ENCODE assay signal across 16 mouse cellular contexts in genomic region chr5:140801782-140802181, GRCm38 (mm10).
"Had no signal": no experiment of that assay in that cellular context is flagged by ENCODE, and none has a peak within 500 bp of the region (broad histone marks: within the 10 kb centered on the region; RNA-seq: fewer than 3 reads in every experiment).

No protein-coding gene starts in this region.

- H3K27me3 ChIP-seq: intestine, embryonic 15.5 days; kidney, embryonic 15.5 days; limb, embryonic 15.5 days; liver, embryonic 15.5 days; midbrain, embryonic 15.5 days; neural tube, embryonic 12.5 days had no signal

- H3K27ac ChIP-seq: intestine, embryonic 15.5 days; kidney, embryonic 15.5 days; liver, embryonic 15.5 days; macrophage; midbrain, embryonic 15.5 days; neural tube, embryonic 12.5 days; stomach, postnatal 0 days had no signal

- H3K9me3 ChIP-seq: intestine, embryonic 15.5 days; kidney, embryonic 15.5 days; limb, embryonic 15.5 days; liver, embryonic 15.5 days; midbrain, embryonic 15.5 days; neural tube, embryonic 12.5 days had no signal

- H3K36me3 ChIP-seq: intestine, embryonic 15.5 days; kidney, embryonic 15.5 days; limb, embryonic 15.5 days; liver, embryonic 15.5 days; midbrain, embryonic 15.5 days; neural tube, embryonic 12.5 days had no signal

- ATAC-seq: intestine, embryonic 15.5 days; midbrain, embryonic 15.5 days had no signal

- DNase-seq: kidney, adult 2 months; kidney, postnatal 14 days; layer of hippocampus, postnatal 36 days; lung, embryonic 14.5 days; lung, postnatal 10 days; right cerebral cortex, adult 18-20 months; right cerebral cortex, postnatal 25 days; thymus, postnatal 4 days had no signal

- H3K9ac ChIP-seq: intestine, embryonic 15.5 days; kidney, embryonic 15.5 days; limb, embryonic 15.5 days; liver, embryonic 15.5 days; lung, embryonic 14.5 days; midbrain, embryonic 15.5 days had no signal

- H3K4me3 ChIP-seq: intestine, embryonic 15.5 days; kidney, embryonic 15.5 days; limb, embryonic 15.5 days; liver, embryonic 15.5 days; midbrain, embryonic 15.5 days; neural tube, embryonic 12.5 days had no signal
